Mouse (Mus musculus) hindbrain, embryonic 11.5 days (tissue): ENCODE data around the gene Gtf2f2. TPM values are rescaled to one million over a fixed set of nuclear protein-coding genes. Genes with fewer than 3 reads are reported as not detected.

ENCODE experiments used
- ATAC-seq: fragments of 200-750 bp; cut with Nextera tagmentation; 2 replicates; pipeline ENCODE4 v1.8.0; 2017; ENCODE audit warnings: mild to moderate bottlenecking, moderate TSS enrichment, moderate library complexity; ENCODE audit not compliant: low FRiP score
- DNase-seq: peaks from one replicate; pipeline ENCODE4 v3.0.0-alpha.2; 2015; ENCODE audit warnings: low spot score
- H3K27ac ChIP-seq: fragments of 300-500 bp; sonication (generic); 2 replicates; pipeline ENCODE4 v1.5.1; 2014; ENCODE audit warnings: mild to moderate bottlenecking, low read depth, low read length
- H3K27me3 ChIP-seq: fragments of 300-500 bp; sonication (generic); 2 replicates; pipeline ENCODE4 v1.6.1; 2014; ENCODE audit warnings: mild to moderate bottlenecking, low read length, moderate library complexity, mixed read lengths; ENCODE audit not compliant: control insufficient read depth, insufficient read depth
- H3K36me3 ChIP-seq: fragments of 300-500 bp; sonication (generic); 2 replicates; pipeline ENCODE4 v1.6.1; 2014; ENCODE audit warnings: mild to moderate bottlenecking, low read length, moderate library complexity, mixed read lengths; ENCODE audit not compliant: control insufficient read depth, insufficient read depth
- H3K4me1 ChIP-seq: fragments of 300-500 bp; sonication (generic); replicated peaks from 2 replicates; pipeline ENCODE4 v1.6.1; 2014; ENCODE audit warnings: low read length, mixed read lengths; ENCODE audit not compliant: control insufficient read depth, insufficient read depth
- H3K4me2 ChIP-seq: fragments of 300-500 bp; sonication (generic); replicated peaks from 2 replicates; pipeline ENCODE4 v1.6.1; 2014; ENCODE audit warnings: mild to moderate bottlenecking, low read depth, low read length
- H3K4me3 ChIP-seq: fragments of 300-500 bp; sonication (generic); 2 replicates; pipeline ENCODE4 v1.5.1; 2014; ENCODE audit warnings: low read depth, low read length
- H3K9ac ChIP-seq: fragments of 300-500 bp; sonication (generic); 2 replicates; pipeline ENCODE4 v1.6.1; 2014; ENCODE audit warnings: low read depth, low read length
- H3K9me3 ChIP-seq: fragments of 300-500 bp; sonication (generic); 2 replicates; pipeline ENCODE4 v1.6.1; 2016; ENCODE audit warnings: low read length; ENCODE audit not compliant: control insufficient read depth
- WGBS: fragments of 180-500 bp; shearing (Covaris S2); extraction: QIAGEN DNeasy Blood & Tissue Kit; methylation state at CpG from one replicate; pipeline ENCODE4 v1.1.7; 2014; 5-methylcytosine and 5-hydroxymethylcytosine counted together
- polyA plus RNA-seq: library from polyadenylated mRNA; unstranded; fragments of >200 nt; fragmentation: Nextera tagmentation; extraction: Ambion mirVana; gene quantifications from 2 replicates; pipeline ENCODE4 v1.2.1, GENCODE M21; 2014

Gene Gtf2f2
- 52.1 and 59.0 TPM in 2 replicates for polyA plus RNA-seq

- Histone ChIP-seq H3K9me3 (no peaks in the 10 kb centered on the region), H3K27me3 (no peaks in the 10 kb centered on the region), H3K36me3 (no peaks in the 10 kb centered on the region), H3K27ac (peak within 1 kb of the TSS; percentile 19; the same call in 1 of the 2 replicates), H3K4me2 (peak within 1 kb of the TSS; percentile 87), H3K4me1 (no peaks in the 10 kb centered on the region), H3K9ac (peak within 1 kb of the TSS; percentile 68), H3K4me3 (peak within 1 kb of the TSS; percentile 86)
- peak; percentile 96 for DNase-seq
- WGBS: under 1% methylated on average over 67 of the region's 67 CpGs
- peak; percentile 94 for ATAC-seq
Measured at GRCm38 (mm10) chr14:76010102-76011061, at the start of gene Gtf2f2. Gene Gtf2f2 (minus strand): TSS chr14:76010865.

GRCm38 (mm10) chr14:76059441-76059840 is 48.8 kb upstream of the Gtf2f2 start:
- 82% methylated on average over 5 of the region's 5 CpGs for WGBS
- no peaks in the 10 kb centered on the region for H3K27me3 ChIP-seq
- no peaks in the 10 kb centered on the region for H3K9me3 ChIP-seq
- ATAC-seq: no peak
- DNase-seq: no peak
- H3K27ac ChIP-seq: no peak overlapping the region
- no peaks in the 10 kb centered on the region for H3K4me1 ChIP-seq
- no peak overlapping the region for H3K9ac ChIP-seq
- H3K36me3 ChIP-seq: no peaks in the 10 kb centered on the region
- no peak overlapping the region for H3K4me3 ChIP-seq
- no peak overlapping the region for H3K4me2 ChIP-seq

GRCm38 (mm10) chr14:76053726-76054125 is 43.1 kb upstream of the Gtf2f2 start:
- DNase-seq: no peak

GRCm38 (mm10) chr14:76051966-76052365 is 41.3 kb upstream of the Gtf2f2 start:
- Histone ChIP-seq H3K4me1 (no peaks in the 10 kb centered on the region), H3K27ac (no peak overlapping the region), H3K9ac (no peak overlapping the region), H3K27me3 (no peaks in the 10 kb centered on the region), H3K4me3 (no peak overlapping the region), H3K36me3 (no peaks in the 10 kb centered on the region), H3K9me3 (no peaks in the 10 kb centered on the region), H3K4me2 (no peak overlapping the region)
- 65% methylated on average over 7 of the region's 7 CpGs for WGBS
- ATAC-seq (no peak), DNase-seq (no peak)

More at GRCm38 (mm10) chr14:76053726-76054125, 43.1 kb upstream of the Gtf2f2 start:
- WGBS: 85% methylated on average over 11 of the region's 11 CpGs
- Histone ChIP-seq H3K4me2 (no peak overlapping the region), H3K36me3 (no peaks in the 10 kb centered on the region), H3K4me1 (no peaks in the 10 kb centered on the region), H3K4me3 (no peak overlapping the region), H3K9me3 (no peaks in the 10 kb centered on the region), H3K27me3 (no peaks in the 10 kb centered on the region), H3K27ac (no peak overlapping the region), H3K9ac (no peak overlapping the region)
- no peak for ATAC-seq

GRCm38 (mm10) chr14:76045767-76046166 is 35.1 kb upstream of the Gtf2f2 start:
- Histone ChIP-seq H3K36me3 (no peaks in the 10 kb centered on the region), H3K27me3 (no peaks in the 10 kb centered on the region), H3K27ac (no peak overlapping the region), H3K9ac (no peak overlapping the region), H3K4me3 (no peak overlapping the region), H3K4me2 (no peak overlapping the region), H3K4me1 (no peaks in the 10 kb centered on the region), H3K9me3 (no peaks in the 10 kb centered on the region)
- WGBS: 63% methylated on average over 1 of the region's 1 CpGs
- no peak for DNase-seq
- no peak for ATAC-seq

GRCm38 (mm10) chr14:76044164-76044557 is 33.5 kb upstream of the Gtf2f2 start:
- Histone ChIP-seq H3K9me3 (no peaks in the 10 kb centered on the region), H3K9ac (no peak overlapping the region), H3K27ac (no peak overlapping the region), H3K36me3 (no peaks in the 10 kb centered on the region), H3K4me2 (no peak overlapping the region), H3K27me3 (no peaks in the 10 kb centered on the region), H3K4me1 (no peaks in the 10 kb centered on the region), H3K4me3 (no peak overlapping the region)
- DNase-seq (no peak), ATAC-seq (no peak)
- WGBS: 59% methylated on average over 3 of the region's 3 CpGs

- H3K27me3 ChIP-seq: no peaks in the 10 kb centered on the region
- H3K36me3 ChIP-seq: no peaks in the 10 kb centered on the region
- no peak overlapping the region for H3K4me3 ChIP-seq
- no peak overlapping the region for H3K9ac ChIP-seq
- no peak overlapping the region for H3K27ac ChIP-seq
- DNase-seq (no peak), ATAC-seq (no peak)
- WGBS: 89% methylated on average over 14 of the region's 14 CpGs
- H3K4me2 ChIP-seq: no peak overlapping the region
- H3K4me1 ChIP-seq: no peaks in the 10 kb centered on the region
- H3K9me3 ChIP-seq: no peaks in the 10 kb centered on the region
Measured at GRCm38 (mm10) chr14:76043251-76044163, 32.8 kb upstream of the Gtf2f2 start.

GRCm38 (mm10) chr14:76033221-76033637 is 22.6 kb upstream of the Gtf2f2 start:
- Histone ChIP-seq H3K4me3 (no peak overlapping the region), H3K4me2 (no peak overlapping the region), H3K27ac (peak overlapping the region; percentile 63), H3K4me1 (0 out of 2 replicates have a peak, but pooled peaks cover 3% of the 10 kb centered on the region), H3K27me3 (no peaks in the 10 kb centered on the region), H3K9me3 (no peaks in the 10 kb centered on the region), H3K36me3 (no peaks in the 10 kb centered on the region), H3K9ac (no peak overlapping the region)
- peak; percentile 86 for ATAC-seq
- 11% methylated on average over 7 of the region's 7 CpGs for WGBS
- peak; percentile 58 for DNase-seq
